Mouse (Mus musculus) urinary bladder, adult 18-20 months (tissue): ENCODE data around the gene Gabbr2.

Experiments used
- DNase-seq, 2 experiments: peaks; one replicate each; pipeline ENCODE4 v3.0.0; 2022; ENCODE audit warnings: low spot score in 2 of 2, mixed read lengths in 2 of 2

The Gabbr2 gene

GRCm38 (mm10) chr4:46991016-46991958 is at the start of gene Gabbr2:
Gabbr2 (minus strand) TSS chr4:46991873.
- no peak for DNase-seq

- DNase-seq: no peak
These were observed 47.9 kb upstream of the Gabbr2 start for GRCm38 (mm10) chr4:47039586-47039985.

GRCm38 (mm10) chr4:47037321-47037657 is 45.6 kb upstream of the Gabbr2 start:
- peak; percentile 55 to 75 for DNase-seq

- DNase-seq: no peak
These were observed 45.0 kb upstream of the Gabbr2 start for GRCm38 (mm10) chr4:47036486-47037320.

- DNase-seq: no peak
These were observed 43.9 kb upstream of the Gabbr2 start for GRCm38 (mm10) chr4:47035536-47035935.

GRCm38 (mm10) chr4:47032171-47032570 is 40.5 kb upstream of the Gabbr2 start:
- DNase-seq: no peak

GRCm38 (mm10) chr4:47028791-47029190 is 37.1 kb upstream of the Gabbr2 start:
- no peak for DNase-seq

- DNase-seq: no peak
These were observed 32.3 kb upstream of the Gabbr2 start for GRCm38 (mm10) chr4:47023949-47024348.

GRCm38 (mm10) chr4:47022804-47023603 is 31.3 kb upstream of the Gabbr2 start:
- DNase-seq: no peak

- peak in 1 of 2 experiments; percentile 47 for DNase-seq
These were observed 28.9 kb upstream of the Gabbr2 start for GRCm38 (mm10) chr4:47020563-47020962.

GRCm38 (mm10) chr4:47015156-47015555 is 23.5 kb upstream of the Gabbr2 start:
- DNase-seq: no peak

GRCm38 (mm10) chr4:47012476-47012875 is 20.8 kb upstream of the Gabbr2 start:
- no peak for DNase-seq

- no peak for DNase-seq
These were observed 18.9 kb upstream of the Gabbr2 start for GRCm38 (mm10) chr4:47010400-47011231.

- DNase-seq: no peak
These were observed 9.1 kb upstream of the Gabbr2 start for GRCm38 (mm10) chr4:47000626-47001395.

GRCm38 (mm10) chr4:46997969-46998368 is 6.3 kb upstream of the Gabbr2 start:
- DNase-seq: no peak

- no peak for DNase-seq
These were observed 1.3 kb upstream of the Gabbr2 start for GRCm38 (mm10) chr4:46992827-46993473.

GRCm38 (mm10) chr4:46991959-46992316 is 265 bp upstream of the Gabbr2 start:
- DNase-seq: no peak

- no peak for DNase-seq
These were observed 1.2 kb downstream of the Gabbr2 start for GRCm38 (mm10) chr4:46990281-46991015.

GRCm38 (mm10) chr4:46989842-46990241 is 1.8 kb downstream of the Gabbr2 start:
- DNase-seq: no peak
